In genomic region chr6:112883588-112884135, GRCm38 (mm10) we compare ENCODE assay signal across 18 mouse cellular contexts.
A peak's percentile ranks its signal among the peaks of the same experiment; 100 is the strongest.
DNase-seq lines count a peak whose midpoint lies in the region; ATAC-seq and TF ChIP-seq lines count a peak whose summit lies in the region.
"Had no signal": no experiment of that assay in that cellular context is flagged by ENCODE, and none has a peak within 500 bp of the region (broad histone marks: within the 10 kb centered on the region; RNA-seq: fewer than 3 reads in every experiment).

No protein-coding gene starts in this region.

- 80% methylated on average over 5 of the region's 5 CpGs for WGBS in forebrain, embryonic 10.5 days
- 65% methylated on average over 5 of the region's 5 CpGs for WGBS in forebrain, embryonic 11.5 days
- WGBS in hindbrain, embryonic 12.5 days = 66% methylated on average over 5 of the region's 5 CpGs
- WGBS in midbrain, embryonic 12.5 days = 69% methylated on average over 5 of the region's 5 CpGs
- 85% methylated on average over 5 of the region's 5 CpGs for WGBS in kidney, adult 2 months

- no peaks in the 10 kb centered on the region for H3K27me3 ChIP-seq in forebrain, embryonic 10.5 days (ENCODE audit: poor library complexity, severe bottlenecking)
- H3K27me3 ChIP-seq in forebrain, embryonic 11.5 days (ENCODE audit: control insufficient read depth, insufficient read depth, low read length) = no peaks in the 10 kb centered on the region
- H3K27me3 ChIP-seq in hindbrain, embryonic 12.5 days = no peaks in the 10 kb centered on the region
- no peaks in the 10 kb centered on the region for H3K27me3 ChIP-seq in midbrain, embryonic 12.5 days
- no peaks in the 10 kb centered on the region for H3K27me3 ChIP-seq in kidney, adult 2 months (replicated peaks; ENCODE audit: control insufficient read depth, insufficient read depth, low read length)
- H3K27me3 ChIP-seq: CH12.LX; lung, embryonic 15.5 days had no signal

- H3K36me3 ChIP-seq in forebrain, embryonic 10.5 days (replicated peaks) = peaks cover 20% of the 10 kb centered on the region
- no peaks in the 10 kb centered on the region for H3K36me3 ChIP-seq in forebrain, embryonic 11.5 days (ENCODE audit: control insufficient read depth, insufficient read depth, low read length)
- H3K36me3 ChIP-seq in hindbrain, embryonic 12.5 days = no peaks in the 10 kb centered on the region
- H3K36me3 ChIP-seq in midbrain, embryonic 12.5 days = no peaks in the 10 kb centered on the region
- no peaks in the 10 kb centered on the region for H3K36me3 ChIP-seq in kidney, adult 2 months (ENCODE audit: control insufficient read depth, insufficient read depth, low read length)
- H3K36me3 ChIP-seq: embryonic facial prominence, embryonic 10.5 days; lung, embryonic 15.5 days had no signal

- no peak for TF ChIP-seq POLR2A in kidney, adult 2 months (IDR thresholded peaks at IDR 0.05; ENCODE audit: low read depth, low read length)

- TF ChIP-seq CTCF in kidney, adult 2 months (conservative IDR thresholded peaks at IDR 0.05; ENCODE audit: insufficient read depth, insufficient read length, low read depth, low read length) = no peak; the same call in 1 of the 2 replicates

- no peak overlapping the region for H3K4me2 ChIP-seq in forebrain, embryonic 11.5 days (ENCODE audit: low read depth, low read length, severe bottlenecking)
- H3K4me2 ChIP-seq in hindbrain, embryonic 12.5 days (replicated peaks) = no peak overlapping the region
- H3K4me2 ChIP-seq in midbrain, embryonic 12.5 days (replicated peaks) = no peak overlapping the region
- H3K4me2 ChIP-seq: heart, embryonic 11.5 days; lung, embryonic 15.5 days had no signal

- peaks cover 74% of the 10 kb centered on the region for H3K4me1 ChIP-seq in forebrain, embryonic 10.5 days
- peaks cover 29% of the 10 kb centered on the region for H3K4me1 ChIP-seq in forebrain, embryonic 11.5 days (replicated peaks; ENCODE audit: control insufficient read depth, insufficient read depth, low read length)
- peaks cover 69% of the 10 kb centered on the region for H3K4me1 ChIP-seq in hindbrain, embryonic 12.5 days
- peaks cover 75% of the 10 kb centered on the region for H3K4me1 ChIP-seq in midbrain, embryonic 12.5 days
- no peaks in the 10 kb centered on the region for H3K4me1 ChIP-seq in kidney, adult 2 months (ENCODE audit: control insufficient read depth, insufficient read depth, low read length)
- H3K4me1 ChIP-seq: lung, embryonic 15.5 days had no signal

- H3K9ac ChIP-seq in forebrain, embryonic 11.5 days (ENCODE audit: low read length) = no peak overlapping the region
- no peak overlapping the region for H3K9ac ChIP-seq in hindbrain, embryonic 12.5 days
- no peak overlapping the region for H3K9ac ChIP-seq in midbrain, embryonic 12.5 days (replicated peaks)
- H3K9ac ChIP-seq: lung, embryonic 15.5 days had no signal

- ATAC-seq in forebrain, embryonic 11.5 days (replicated peaks; ENCODE audit: low FRiP score) = no peak
- ATAC-seq in hindbrain, embryonic 12.5 days (ENCODE audit: low FRiP score) = no peak
- no peak for ATAC-seq in midbrain, embryonic 12.5 days (ENCODE audit: low FRiP score, low read depth)
- no peak for ATAC-seq in inflammation-experienced regulatory T-cells, adult 6 months
- ATAC-seq: activated CD4-positive, CD25-positive, alpha-beta regulatory T cell, adult 4 months had no signal

- no peak overlapping the region for H3K4me3 ChIP-seq in forebrain, embryonic 10.5 days
- no peak overlapping the region for H3K4me3 ChIP-seq in forebrain, embryonic 11.5 days (ENCODE audit: low read depth, low read length)
- H3K4me3 ChIP-seq in hindbrain, embryonic 12.5 days = no peak overlapping the region
- H3K4me3 ChIP-seq in midbrain, embryonic 12.5 days = no peak overlapping the region
- H3K4me3 ChIP-seq in kidney, adult 2 months (ENCODE audit: insufficient read depth, low read depth, low read length) = no peak overlapping the region
- H3K4me3 ChIP-seq: embryonic facial prominence, embryonic 10.5 days; lung, embryonic 15.5 days had no signal

- peak overlapping the region; percentile 70 for H3K27ac ChIP-seq in forebrain, embryonic 10.5 days
- H3K27ac ChIP-seq in forebrain, embryonic 11.5 days (ENCODE audit: low read depth, low read length) = no peak overlapping the region
- H3K27ac ChIP-seq in hindbrain, embryonic 12.5 days = peak overlapping the region; percentile 90
- H3K27ac ChIP-seq in midbrain, embryonic 12.5 days (replicated peaks) = peak overlapping the region; percentile 83
- no peak overlapping the region for H3K27ac ChIP-seq in kidney, adult 2 months (ENCODE audit: insufficient read depth, low read depth, low read length)
- H3K27ac ChIP-seq: embryonic facial prominence, embryonic 10.5 days; lung, embryonic 15.5 days had no signal

- H3K9me3 ChIP-seq in forebrain, embryonic 10.5 days = no peaks in the 10 kb centered on the region
- no peaks in the 10 kb centered on the region for H3K9me3 ChIP-seq in forebrain, embryonic 11.5 days (ENCODE audit: control insufficient read depth, low read length)
- no peaks in the 10 kb centered on the region for H3K9me3 ChIP-seq in hindbrain, embryonic 12.5 days (replicated peaks)
- H3K9me3 ChIP-seq in midbrain, embryonic 12.5 days = no peaks in the 10 kb centered on the region
- H3K9me3 ChIP-seq: embryonic facial prominence, embryonic 10.5 days; lung, embryonic 15.5 days had no signal

- DNase-seq in forebrain, embryonic 10.5 days (ENCODE audit: extremely low spot score, low spot score) = no peak
- DNase-seq in forebrain, embryonic 11.5 days (ENCODE audit: low spot score) = no peak
- DNase-seq in brain, adult 2 months (ENCODE audit: low read depth, low spot score) = peak; percentile 65
- DNase-seq in cerebellum, adult 8-10 months = no peak
- no peak for DNase-seq in kidney, adult 2 months
- DNase-seq: cerebellum, adult 9-10 months; gastrocnemius, postnatal 14 days; kidney, adult 9 months; spleen, adult 18-20 months; thymus, postnatal 4 days had no signal

Comparison
In these comparisons a context has a peak if more than half of its experiments do, and no peak if none do; other contexts are left out.
1. H3K27ac ChIP-seq: peak in forebrain, embryonic 10.5 days (single experiment), hindbrain, embryonic 12.5 days (single experiment) and midbrain, embryonic 12.5 days (single experiment); none in forebrain, embryonic 11.5 days (single experiment) and kidney, adult 2 months (single experiment).